Mouse (Mus musculus): ENCODE measurements around the gene Rpl22.

DNA sequence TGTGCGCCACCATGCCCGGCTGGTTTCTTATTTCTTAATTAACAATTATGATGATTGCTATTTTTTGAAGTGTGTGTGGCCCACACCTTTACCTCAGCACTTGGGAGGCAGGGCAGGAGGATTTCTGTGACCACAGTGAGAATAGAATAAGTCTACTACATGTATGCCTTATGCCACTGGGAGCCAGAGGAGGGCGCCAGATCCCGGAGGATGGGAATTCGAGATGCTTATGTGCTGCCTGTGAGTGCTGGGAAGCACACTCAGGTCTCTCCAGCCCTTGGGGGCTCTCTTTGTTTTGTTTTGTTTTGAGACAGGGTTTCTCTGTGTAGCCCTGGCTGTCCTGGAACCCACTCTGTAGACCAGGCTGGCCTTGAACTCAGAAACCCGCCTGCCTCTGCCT lies 3.1 kb downstream of the Rpl22 start:
- no peak for TF ChIP-seq CTCF (IDR thresholded peaks at IDR 0.05; ENCODE audit: insufficient read depth, low read depth, low read length)
- TF ChIP-seq POLR2A (IDR thresholded peaks at IDR 0.05; ENCODE audit: insufficient read depth, low read depth, low read length), result no peak
